Mouse (Mus musculus) hindbrain, embryonic 15.5 days (tissue): ENCODE data around the gene Drg2. TPM values are rescaled to one million over a fixed set of nuclear protein-coding genes. Genes with fewer than 3 reads are reported as not detected.

Source experiments
- ATAC-seq: fragments of 200-750 bp; cut with Nextera tagmentation; 2 replicates; pipeline ENCODE4 v1.8.0; 2017; ENCODE audit warnings: low read depth, moderate number of reproducible peaks, moderate TSS enrichment; ENCODE audit not compliant: low FRiP score
- H3K27ac ChIP-seq: fragments of 300-500 bp; sonication (generic); replicated peaks from 2 replicates; pipeline ENCODE4 v1.5.1; 2015; ENCODE audit warnings: mild to moderate bottlenecking, inconsistent platforms
- H3K27me3 ChIP-seq: fragments of 300-500 bp; sonication (generic); 2 replicates; pipeline ENCODE4 v1.6.1; 2015; ENCODE audit warnings: control low read depth, inconsistent platforms
- H3K36me3 ChIP-seq: fragments of 300-500 bp; sonication (generic); 2 replicates; pipeline ENCODE4 v1.6.1; 2015; ENCODE audit warnings: control low read depth, inconsistent platforms
- H3K4me1 ChIP-seq: fragments of 300-500 bp; sonication (generic); replicated peaks from 2 replicates; pipeline ENCODE4 v1.6.1; 2015; ENCODE audit warnings: control low read depth, inconsistent platforms
- H3K4me2 ChIP-seq: fragments of 300-500 bp; sonication (generic); 2 replicates; pipeline ENCODE4 v1.6.1; 2015; ENCODE audit warnings: moderate library complexity, mild to moderate bottlenecking, inconsistent platforms
- H3K4me3 ChIP-seq: fragments of 300-500 bp; sonication (generic); 2 replicates; pipeline ENCODE4 v1.5.1; 2015; ENCODE audit warnings: mild to moderate bottlenecking, inconsistent platforms
- H3K9ac ChIP-seq: fragments of 300-500 bp; sonication (generic); 2 replicates; pipeline ENCODE4 v1.6.1; 2015; ENCODE audit warnings: inconsistent platforms
- H3K9me3 ChIP-seq: fragments of 300-500 bp; sonication (generic); 2 replicates; pipeline ENCODE4 v1.6.1; 2016; ENCODE audit warnings: control low read depth, inconsistent platforms
- WGBS: fragments of 180-500 bp; shearing (Covaris S2); methylation state at CpG from one replicate; pipeline ENCODE4 v1.1.7; 2015; 5-methylcytosine and 5-hydroxymethylcytosine counted together
- polyA plus RNA-seq: library from polyadenylated mRNA; unstranded; fragments of >200 nt; fragmentation: Nextera tagmentation; extraction: Ambion mirVana; gene quantifications from 2 replicates; pipeline ENCODE4 v1.2.1, GENCODE M21; 2015

The Drg2 gene
- polyA plus RNA-seq, 1 experiment from 2014 or later, result 95.5 TPM

DNA sequence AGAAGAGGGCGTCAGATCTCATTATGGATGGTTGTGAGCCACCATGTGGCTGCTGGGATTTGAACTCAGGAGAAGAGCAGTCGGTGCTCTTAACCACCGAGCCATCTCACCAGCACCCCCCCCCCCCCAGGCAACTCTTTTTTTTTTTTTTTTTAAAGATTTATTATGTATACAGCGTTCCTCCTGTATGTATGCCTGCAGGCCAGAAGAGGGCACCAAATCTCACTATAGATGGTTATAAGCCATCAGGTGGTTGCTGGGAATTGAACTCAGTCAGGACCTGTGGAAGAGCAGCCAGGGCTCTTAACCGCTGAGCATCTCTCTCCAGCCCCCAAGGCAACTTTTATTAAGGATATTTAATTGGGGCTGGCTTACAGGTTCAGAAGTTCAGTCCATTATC, 20.1 kb downstream of the Drg2 start:
- WGBS, result 82% methylated on average over 5 of the region's 5 CpGs
- Histone ChIP-seq H3K4me3 (no peak overlapping the region), H3K36me3 (peaks cover 6% of the 10 kb centered on the region; the same call in 1 of the 2 replicates), H3K9me3 (no peaks in the 10 kb centered on the region), H3K27me3 (no peaks in the 10 kb centered on the region), H3K4me1 (no peaks in the 10 kb centered on the region), H3K9ac (no peak overlapping the region), H3K4me2 (no peak overlapping the region), H3K27ac (no peak overlapping the region)
- ATAC-seq, result no peak

- no peak overlapping the region for H3K27ac ChIP-seq
- WGBS, result 91% methylated on average over 5 of the region's 5 CpGs
- H3K4me2 ChIP-seq, result no peak overlapping the region
- H3K36me3 ChIP-seq, result no peaks in the 10 kb centered on the region
- no peak overlapping the region for H3K4me3 ChIP-seq
- no peaks in the 10 kb centered on the region for H3K4me1 ChIP-seq
- no peaks in the 10 kb centered on the region for H3K9me3 ChIP-seq
- ATAC-seq, result no peak
- H3K27me3 ChIP-seq, result no peaks in the 10 kb centered on the region
- H3K9ac ChIP-seq, result no peak overlapping the region
These were observed 21.4 kb downstream of the Drg2 start for GRCm38 (mm10) chr11:60475668-60476362.

GRCm38 (mm10) chr11:60478121-60478520, 23.7 kb downstream of the Drg2 start:
- H3K27ac ChIP-seq, result no peak overlapping the region
- H3K27me3 ChIP-seq, result no peaks in the 10 kb centered on the region
- no peak for ATAC-seq
- no peaks in the 10 kb centered on the region for H3K36me3 ChIP-seq
- H3K9me3 ChIP-seq, result no peaks in the 10 kb centered on the region
- H3K4me2 ChIP-seq, result no peak overlapping the region
- no peak overlapping the region for H3K4me3 ChIP-seq
- H3K4me1 ChIP-seq, result no peaks in the 10 kb centered on the region
- WGBS, result 38% methylated on average over 17 of the region's 17 CpGs
- H3K9ac ChIP-seq, result no peak overlapping the region

DNA sequence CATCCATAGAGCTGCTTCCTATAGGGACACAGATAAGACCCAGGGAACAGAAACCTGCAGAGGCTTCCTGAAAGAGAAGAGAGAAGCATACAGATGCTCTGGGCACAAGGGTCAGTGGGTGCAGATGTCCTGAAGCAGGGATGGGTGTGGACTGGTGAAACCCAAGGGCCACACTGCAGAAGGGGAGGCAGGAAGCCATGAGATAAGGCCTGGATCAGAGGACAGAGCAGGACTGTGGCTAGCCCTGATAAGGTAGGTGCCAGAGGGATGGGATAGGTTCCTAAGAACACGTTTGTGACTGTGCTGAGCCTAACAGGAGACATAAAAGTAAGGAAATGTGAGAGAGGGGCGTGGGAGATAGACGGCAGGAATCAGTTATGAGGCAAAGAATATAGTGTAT, 31.9 kb downstream of the Drg2 start:
- no peaks in the 10 kb centered on the region for H3K27me3 ChIP-seq
- H3K27ac ChIP-seq, result no peak overlapping the region
- ATAC-seq, result no peak
- H3K9me3 ChIP-seq, result no peaks in the 10 kb centered on the region
- H3K4me2 ChIP-seq, result no peak overlapping the region
- no peak overlapping the region for H3K9ac ChIP-seq
- WGBS, result 68% methylated on average over 3 of the region's 3 CpGs
- no peaks in the 10 kb centered on the region for H3K36me3 ChIP-seq
- H3K4me1 ChIP-seq, result no peaks in the 10 kb centered on the region
- no peak overlapping the region for H3K4me3 ChIP-seq

DNA sequence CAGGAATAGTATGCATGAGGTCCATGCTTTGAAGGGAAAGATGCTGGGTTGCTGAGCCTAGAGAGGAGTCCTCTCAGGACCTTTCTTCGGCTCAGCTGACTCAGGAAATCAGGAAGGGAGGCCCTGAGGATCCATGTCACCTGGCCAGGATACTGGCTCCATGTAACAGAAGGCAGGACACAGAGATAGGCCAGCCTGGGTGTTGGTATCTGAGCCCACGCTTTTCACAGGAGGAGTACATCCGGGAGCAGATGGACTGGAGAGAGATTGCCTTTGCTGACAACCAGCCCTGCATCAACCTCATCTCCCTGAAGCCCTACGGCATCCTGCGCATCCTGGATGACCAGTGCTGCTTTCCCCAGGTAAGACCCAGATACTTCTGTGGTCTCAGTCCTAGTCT, 38.3 kb downstream of the Drg2 start:
- Histone ChIP-seq H3K36me3 (no peaks in the 10 kb centered on the region), H3K4me2 (no peak overlapping the region), H3K9ac (no peak overlapping the region), H3K9me3 (no peaks in the 10 kb centered on the region), H3K4me1 (no peaks in the 10 kb centered on the region), H3K27ac (no peak overlapping the region), H3K27me3 (no peaks in the 10 kb centered on the region), H3K4me3 (no peak overlapping the region)
- ATAC-seq, result no peak
- 85% methylated on average over 5 of the region's 5 CpGs for WGBS

DNA sequence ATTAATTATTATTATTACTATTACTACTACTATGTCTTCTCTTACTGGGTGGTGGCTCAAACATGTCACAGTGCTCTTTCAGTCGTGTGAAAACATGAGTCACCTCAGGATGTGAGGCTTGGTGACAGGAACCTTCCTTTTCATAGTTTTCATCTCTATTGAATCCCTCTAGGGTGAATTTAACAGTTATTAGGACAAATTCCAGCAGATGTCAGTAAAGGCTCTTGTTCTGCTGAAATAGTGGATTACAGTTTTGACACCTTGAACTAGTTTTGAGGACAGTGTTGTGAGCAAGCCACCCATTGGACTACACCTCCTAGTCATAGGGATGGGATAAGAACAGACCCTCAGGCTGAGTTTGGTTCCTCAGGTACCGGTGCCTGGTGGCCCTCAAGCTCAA, 41.3 kb downstream of the Drg2 start:
- Histone ChIP-seq H3K27me3 (no peaks in the 10 kb centered on the region), H3K27ac (no peak overlapping the region), H3K36me3 (no peaks in the 10 kb centered on the region), H3K4me2 (no peak overlapping the region), H3K9ac (no peak overlapping the region), H3K9me3 (no peaks in the 10 kb centered on the region), H3K4me3 (no peak overlapping the region), H3K4me1 (no peaks in the 10 kb centered on the region)
- 68% methylated on average over 2 of the region's 2 CpGs for WGBS
- ATAC-seq, result no peak

DNA sequence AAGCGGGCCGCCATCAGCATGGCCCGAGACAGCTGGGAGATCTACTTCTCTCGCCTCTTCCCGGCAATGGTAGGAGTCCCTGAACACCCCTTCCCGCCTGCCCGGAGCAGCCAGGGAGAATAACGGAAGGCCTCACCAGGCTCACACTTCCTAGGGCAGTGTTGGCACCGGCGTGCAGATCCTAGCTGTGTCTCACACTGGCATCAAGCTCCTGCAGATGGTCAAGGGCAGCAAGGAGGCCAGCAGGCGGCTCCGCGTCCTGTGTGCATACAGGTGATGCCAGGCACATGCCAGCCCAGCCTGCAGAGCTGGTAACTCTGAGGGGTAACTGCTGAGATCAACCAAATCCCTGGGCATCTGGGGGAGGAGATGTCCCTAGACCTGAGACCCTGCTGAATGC, 52.9 kb downstream of the Drg2 start:
- Histone ChIP-seq H3K4me2 (no peak overlapping the region), H3K27me3 (peaks cover 24% of the 10 kb centered on the region), H3K4me1 (peaks cover 14% of the 10 kb centered on the region), H3K9me3 (no peaks in the 10 kb centered on the region), H3K27ac (no peak overlapping the region), H3K9ac (no peak overlapping the region), H3K36me3 (no peaks in the 10 kb centered on the region), H3K4me3 (no peak overlapping the region)
- no peak for ATAC-seq
- WGBS, result 84% methylated on average over 13 of the region's 13 CpGs

DNA sequence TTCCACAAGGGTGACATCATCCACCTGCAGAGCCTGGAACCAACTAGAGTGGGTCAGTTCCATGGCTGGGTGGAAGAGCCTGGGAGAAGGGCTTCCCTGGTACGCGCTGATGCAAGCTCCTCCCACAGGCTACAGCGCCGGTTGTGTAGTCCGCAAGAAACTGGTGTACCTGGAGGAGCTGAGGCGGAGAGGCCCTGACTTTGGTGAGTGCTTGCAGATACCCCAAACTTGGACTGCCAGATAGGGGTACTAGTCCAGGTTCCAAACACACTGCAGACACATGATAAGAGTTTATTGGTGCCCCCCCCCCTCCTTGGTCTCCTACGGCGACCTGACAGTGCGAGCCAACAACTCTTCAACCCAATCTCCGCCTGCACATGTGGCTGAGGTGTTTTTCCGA, 54.6 kb downstream of the Drg2 start:
- H3K9me3 ChIP-seq, result no peaks in the 10 kb centered on the region
- peaks cover 14% of the 10 kb centered on the region for H3K4me1 ChIP-seq
- H3K27ac ChIP-seq, result no peak overlapping the region
- no peak overlapping the region for H3K9ac ChIP-seq
- ATAC-seq, result no peak
- peak overlapping the region; percentile 34 for H3K4me3 ChIP-seq
- no peaks in the 10 kb centered on the region for H3K36me3 ChIP-seq
- peak overlapping the region; percentile 72 for H3K4me2 ChIP-seq
- H3K27me3 ChIP-seq, result peaks cover 24% of the 10 kb centered on the region
- WGBS, result 8% methylated on average over 11 of the region's 11 CpGs

GRCm38 (mm10) chr11:60509500-60509899, 55.1 kb downstream of the Drg2 start:
- Histone ChIP-seq H3K27me3 (peaks cover 24% of the 10 kb centered on the region), H3K4me3 (peak overlapping the region; percentile 34), H3K36me3 (no peaks in the 10 kb centered on the region), H3K27ac (no peak overlapping the region), H3K9ac (peak overlapping the region; percentile 38), H3K4me2 (peak overlapping the region; percentile 72), H3K4me1 (peaks cover 14% of the 10 kb centered on the region), H3K9me3 (no peaks in the 10 kb centered on the region)
- under 1% methylated on average over 25 of the region's 25 CpGs for WGBS
- no peak for ATAC-seq

DNA sequence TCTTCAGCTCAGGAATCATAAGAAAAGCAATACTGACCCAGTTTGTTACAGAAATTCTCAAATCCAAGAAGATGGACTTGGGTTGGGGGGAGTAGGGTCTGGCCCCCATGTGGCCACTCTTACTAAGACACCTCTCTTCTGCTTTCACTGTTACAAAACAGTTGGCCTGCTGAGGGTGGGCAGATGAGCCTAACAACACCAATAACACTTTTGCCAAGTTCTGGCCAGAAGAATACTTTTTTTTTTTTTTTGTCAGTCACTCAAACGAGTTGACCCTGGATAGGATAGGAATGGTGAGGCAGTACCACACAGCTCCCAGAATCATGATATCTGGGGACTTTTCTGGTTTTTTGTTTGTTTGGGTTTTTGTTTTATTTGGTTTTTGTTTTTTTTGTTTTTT, 57.5 kb downstream of the Drg2 start:
- Histone ChIP-seq H3K4me1 (peaks cover 14% of the 10 kb centered on the region), H3K27ac (no peak overlapping the region), H3K9ac (no peak overlapping the region), H3K4me2 (no peak overlapping the region), H3K36me3 (no peaks in the 10 kb centered on the region), H3K9me3 (no peaks in the 10 kb centered on the region), H3K4me3 (no peak overlapping the region), H3K27me3 (peaks cover 24% of the 10 kb centered on the region)
- no peak for ATAC-seq
- WGBS, result 81% methylated on average over 1 of the region's 1 CpGs

- Histone ChIP-seq H3K27ac (no peak overlapping the region), H3K4me3 (no peak overlapping the region), H3K9me3 (no peaks in the 10 kb centered on the region), H3K9ac (no peak overlapping the region), H3K36me3 (no peaks in the 10 kb centered on the region), H3K4me2 (no peak overlapping the region), H3K4me1 (peaks cover 14% of the 10 kb centered on the region), H3K27me3 (peaks cover 24% of the 10 kb centered on the region)
- 81% methylated on average over 2 of the region's 2 CpGs for WGBS
- ATAC-seq, result no peak
These were observed 58.1 kb downstream of the Drg2 start for GRCm38 (mm10) chr11:60512520-60512919.

DNA sequence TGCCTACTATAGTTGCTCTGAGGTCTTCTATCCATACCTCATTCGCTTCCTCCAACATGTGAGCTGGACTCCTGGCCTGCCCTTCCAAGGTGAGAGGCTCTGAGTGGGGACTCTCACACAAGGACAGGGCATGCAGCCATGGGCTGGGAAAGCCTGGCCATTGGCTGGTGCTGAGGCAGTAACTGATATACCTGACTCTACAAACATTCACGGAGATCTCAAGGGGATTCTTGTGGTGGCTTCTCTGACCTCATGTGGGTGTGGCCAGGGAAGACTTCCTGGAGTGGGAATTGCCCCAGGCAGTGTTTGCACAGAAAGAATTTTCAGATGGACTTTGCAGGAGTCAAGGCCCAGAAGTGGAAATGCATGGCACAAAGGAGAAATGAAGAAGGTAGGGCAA, 60.5 kb downstream of the Drg2 start:
- no peaks in the 10 kb centered on the region; the same call in 1 of the 2 replicates for H3K4me1 ChIP-seq
- H3K4me3 ChIP-seq, result no peak overlapping the region
- 80% methylated on average over 2 of the region's 2 CpGs for WGBS
- no peaks in the 10 kb centered on the region for H3K9me3 ChIP-seq
- H3K27me3 ChIP-seq, result peaks cover 11% of the 10 kb centered on the region
- H3K4me2 ChIP-seq, result no peak overlapping the region
- H3K36me3 ChIP-seq, result no peaks in the 10 kb centered on the region
- no peak overlapping the region for H3K9ac ChIP-seq
- no peak overlapping the region for H3K27ac ChIP-seq
- no peak for ATAC-seq

- H3K4me2 ChIP-seq, result no peak overlapping the region
- H3K4me3 ChIP-seq, result no peak overlapping the region
- no peaks in the 10 kb centered on the region for H3K36me3 ChIP-seq
- H3K27me3 ChIP-seq, result no peaks in the 10 kb centered on the region
- no peaks in the 10 kb centered on the region for H3K9me3 ChIP-seq
- H3K9ac ChIP-seq, result no peak overlapping the region
- H3K27ac ChIP-seq, result no peak overlapping the region
- 80% methylated on average over 4 of the region's 4 CpGs for WGBS
- ATAC-seq, result no peak
- H3K4me1 ChIP-seq, result no peaks in the 10 kb centered on the region
These were observed 63.9 kb downstream of the Drg2 start for GRCm38 (mm10) chr11:60518305-60518704.
